Mouse (Mus musculus): ENCODE results near the gene Vmn2r61. TPM values are rescaled to one million over a fixed set of nuclear protein-coding genes. Genes with fewer than 3 reads are reported as not detected.

Vmn2r61 gene
- total RNA-seq (2023; ENCODE audit: inconsistent age) = not detected in 4 replicates

DNA sequence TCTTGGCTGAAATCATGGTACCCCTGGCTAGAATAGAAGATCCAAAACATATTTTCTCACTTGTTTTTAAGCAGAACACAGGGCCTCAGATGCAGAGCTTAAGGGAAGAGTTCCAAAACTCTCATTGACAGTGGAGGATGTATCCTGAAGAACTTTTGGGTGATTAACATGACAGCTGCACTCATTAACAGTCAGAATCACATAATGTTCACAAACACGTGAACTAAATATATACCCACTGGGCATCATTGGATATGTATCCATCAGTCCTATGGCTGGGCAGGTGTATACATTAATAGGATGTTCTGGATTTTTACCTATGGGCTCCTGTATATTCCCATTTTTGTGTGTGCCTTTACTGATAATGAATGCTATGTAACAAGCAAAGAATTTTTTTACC lies at the start of gene Vmn2r61:
Gene Vmn2r61, plus strand, starts transcription at position 301 of the 400 bp plus-strand sequence.

Other genes starting within 250 kb of the Vmn2r61 start
- gene Vmn2r59, start 201.0 kb upstream of the Vmn2r61 start, total RNA-seq (2023; ENCODE audit: inconsistent age) = 0.06 to 0.10 TPM in 2 of 4 replicates, not detected in the others
- gene Vmn2r60, start 152.3 kb upstream of the Vmn2r61 start, total RNA-seq (2023; ENCODE audit: inconsistent age) = not detected in 4 replicates
- gene 4933421I07Rik, start 188.1 kb downstream of the Vmn2r61 start, total RNA-seq (2023; ENCODE audit: inconsistent age) = not detected in 4 replicates
- 26.3 to 32.9 TPM (median 27.9 TPM) in 4 replicates for gene Zfp141, start 245.7 kb downstream of the Vmn2r61 start, total RNA-seq (2023; ENCODE audit: inconsistent age)